Mouse (Mus musculus): ENCODE results near the gene Mycs.

The Mycs gene

DNA sequence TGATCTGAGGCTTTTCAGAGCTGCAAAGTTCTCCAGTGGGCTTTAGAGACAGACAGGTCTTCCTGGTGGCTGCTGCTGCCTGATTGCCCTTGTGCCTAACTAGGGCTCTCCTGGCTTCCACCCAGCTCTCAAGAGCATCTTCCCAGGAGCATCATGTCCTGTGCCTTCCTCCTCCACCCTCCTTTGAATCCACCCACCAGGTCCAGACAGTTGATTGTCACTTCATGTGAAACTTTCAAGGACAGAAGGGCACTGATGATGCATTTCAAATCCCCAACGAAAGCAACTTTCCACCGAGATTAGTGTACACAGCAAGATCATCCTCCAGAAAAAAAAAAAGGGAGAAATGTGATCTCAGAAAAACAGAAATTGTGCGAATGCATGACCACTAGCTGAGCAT is at the start of gene Mycs:
TSS of gene Mycs (minus strand) at position 101 of the 400 bp plus-strand sequence.
- DNase-seq, result no peak

DNA sequence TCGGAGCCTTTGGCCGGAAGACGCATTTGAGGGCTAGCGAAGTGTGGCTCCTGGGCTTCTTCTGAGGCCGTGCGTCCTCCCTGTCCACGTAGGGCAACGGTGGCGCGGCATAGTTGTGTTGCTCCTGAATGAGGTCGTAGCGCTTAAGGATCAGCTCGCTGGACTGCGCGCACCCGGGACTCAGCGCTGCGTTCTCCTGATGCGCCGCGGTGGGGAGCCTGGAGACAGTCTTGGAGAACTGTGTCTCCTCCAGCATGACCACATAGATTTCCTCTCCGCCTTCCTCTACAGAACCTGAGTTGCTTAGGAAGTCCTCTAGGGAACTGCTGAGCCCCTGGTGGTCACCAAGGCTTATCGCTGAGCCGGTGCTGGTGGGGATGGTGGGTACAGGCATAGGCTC is 1.0 kb downstream of the Mycs start:
- DNase-seq, result no peak

Measured in thymus, adult 18-20 months (tissue).